Mouse (Mus musculus): Measurements from ENCODE around the gene Ly6g6c.
"Not testable (repeated sequence)": the region's sequence is repeated elsewhere in the genome, so short reads cannot be mapped to it uniquely, and the experiment has no call there.

Ly6g6c gene

GRCm38 (mm10) chr17:35031272-35031671 is 33.9 kb upstream of the Ly6g6c start:
- no peak for DNase-seq (ENCODE audit: low spot score in 2 of 2)

GRCm38 (mm10) chr17:35031880-35032279 is 33.3 kb upstream of the Ly6g6c start:
- DNase-seq (ENCODE audit: low spot score in 2 of 2) = no peak

- DNase-seq (ENCODE audit: low spot score in 2 of 2) = no peak
Measured at GRCm38 (mm10) chr17:35032323-35032870, 32.8 kb upstream of the Ly6g6c start.

- DNase-seq (ENCODE audit: low spot score in 2 of 2) = not testable (repeated sequence)
Measured at GRCm38 (mm10) chr17:35033703-35034102, 31.5 kb upstream of the Ly6g6c start.

GRCm38 (mm10) chr17:35034896-35035295 is 30.3 kb upstream of the Ly6g6c start:
- no peak for DNase-seq (ENCODE audit: low spot score in 2 of 2)

GRCm38 (mm10) chr17:35039121-35039873 is 25.9 kb upstream of the Ly6g6c start:
- no peak for DNase-seq (ENCODE audit: low spot score in 2 of 2)

- DNase-seq (ENCODE audit: low spot score in 2 of 2) = no peak
Measured at GRCm38 (mm10) chr17:35043794-35044193, 21.4 kb upstream of the Ly6g6c start.

GRCm38 (mm10) chr17:35044904-35045806 is 20.0 kb upstream of the Ly6g6c start:
- no peak for DNase-seq (ENCODE audit: low spot score in 2 of 2)

- peak in 1 of 2 experiments; percentile 56 for DNase-seq (ENCODE audit: low spot score in 2 of 2)
Measured at GRCm38 (mm10) chr17:35045807-35046680, 19.1 kb upstream of the Ly6g6c start.

GRCm38 (mm10) chr17:35046681-35047455 is 18.3 kb upstream of the Ly6g6c start, which contains the start of gene Msh5:
Msh5 (minus strand) TSS chr17:35046745.
- peak; percentile 95 to 98 for DNase-seq (ENCODE audit: low spot score in 2 of 2)

- DNase-seq (ENCODE audit: low spot score in 2 of 2) = peak in 1 of 2 experiments; percentile 16
Measured at GRCm38 (mm10) chr17:35047688-35048087, 17.5 kb upstream of the Ly6g6c start.

GRCm38 (mm10) chr17:35048149-35048931 is 16.8 kb upstream of the Ly6g6c start:
- peak in 1 of 2 experiments; percentile 43 for DNase-seq (ENCODE audit: low spot score in 2 of 2)

- DNase-seq (ENCODE audit: low spot score in 2 of 2) = peak in 1 of 2 experiments; percentile 26
Measured at GRCm38 (mm10) chr17:35048932-35049440, 16.2 kb upstream of the Ly6g6c start.

GRCm38 (mm10) chr17:35049561-35050016 is 15.6 kb upstream of the Ly6g6c start, which contains the start of gene Clic1:
Clic1 (plus strand) TSS chr17:35049966.
- peak; percentile 52 to 70 for DNase-seq (ENCODE audit: low spot score in 2 of 2)

GRCm38 (mm10) chr17:35050126-35050750 is 14.9 kb upstream of the Ly6g6c start:
- DNase-seq (ENCODE audit: low spot score in 2 of 2) = peak; percentile 78 to 84

GRCm38 (mm10) chr17:35051156-35052086 is 13.8 kb upstream of the Ly6g6c start:
- DNase-seq (ENCODE audit: low spot score in 2 of 2) = peak; percentile 71 to 79

- DNase-seq (ENCODE audit: low spot score in 2 of 2) = no peak
Measured at GRCm38 (mm10) chr17:35052271-35052798, 12.9 kb upstream of the Ly6g6c start.
